Mouse (Mus musculus) cortical plate, adult 2 months (tissue): ENCODE data around the gene Rpp21. TPM values are rescaled to one million over a fixed set of nuclear protein-coding genes. Genes with fewer than 3 reads are reported as not detected.

Experiments
- H3K27ac ChIP-seq: fragments of 200-500 bp; 2 replicates; pipeline ENCODE4 v1.5.1; 2012; ENCODE audit warnings: low read length, control low read depth, inconsistent platforms; ENCODE audit not compliant: insufficient read depth
- H3K4me1 ChIP-seq: fragments of 200-500 bp; 2 replicates; pipeline ENCODE4 v1.6.1; 2011; ENCODE audit warnings: low read length; ENCODE audit not compliant: control insufficient read depth, insufficient read depth
- H3K4me3 ChIP-seq: fragments of 200-500 bp; 2 replicates; pipeline ENCODE4 v1.5.1; 2011; ENCODE audit warnings: mild to moderate bottlenecking, low read length, control low read depth; ENCODE audit not compliant: insufficient read depth
- CTCF ChIP-seq: fragments of 200-500 bp; IDR thresholded peaks from 2 replicates; pipeline ENCODE4 v1.5.1; 2011; ENCODE audit warnings: mild to moderate bottlenecking, control low read depth, low read length; ENCODE audit not compliant: insufficient read depth; ENCODE audit errors: extremely low read depth
- POLR2A ChIP-seq: fragments of 200-500 bp; IDR thresholded peaks from 2 replicates; pipeline ENCODE4 v1.6.1; 2011; ENCODE audit warnings: mild to moderate bottlenecking, low read length, control low read depth; ENCODE audit not compliant: insufficient read depth; ENCODE audit errors: extremely low read depth
- polyA plus RNA-seq: library from polyadenylated mRNA; depleted of rRNA; stranded (reverse); fragments of >200 nt; gene quantifications from 2 replicates; pipeline ENCODE4 v1.2.3, GENCODE M21; 2012; rRNA removed

The Rpp21 gene
- polyA plus RNA-seq, 1 experiment, result 60.0 TPM

GRCm38 (mm10) chr17:36206846-36207245 is 51.0 kb downstream of the Rpp21 start:
- Histone ChIP-seq H3K27ac (no peak overlapping the region), H3K4me1 (no peaks in the 10 kb centered on the region), H3K4me3 (no peak overlapping the region)
- no peak for TF ChIP-seq POLR2A
- no peak for TF ChIP-seq CTCF

GRCm38 (mm10) chr17:36205862-36206261 is 52.0 kb downstream of the Rpp21 start:
- no peaks in the 10 kb centered on the region for H3K4me1 ChIP-seq
- H3K27ac ChIP-seq, result no peak overlapping the region
- no peak for TF ChIP-seq POLR2A
- no peak for TF ChIP-seq CTCF
- peak overlapping the region; percentile 17; the same call in 1 of the 2 replicates for H3K4me3 ChIP-seq

Other genes with a start within 250 kb of the Rpp21 start
- 1.3 and 1.8 TPM in 2 replicates for gene H2-T24, start 237.5 kb downstream of the Rpp21 start, polyA plus RNA-seq
- 27.6 and 31.8 TPM in 2 replicates for gene H2-T23, start 225.2 kb downstream of the Rpp21 start, polyA plus RNA-seq
- 18.3 and 19.0 TPM in 2 replicates for gene H2-T22, start 215.3 kb downstream of the Rpp21 start, polyA plus RNA-seq
- not detected in 2 replicates for gene Gm6034, start 215.1 kb downstream of the Rpp21 start, polyA plus RNA-seq
- gene Gm11127, start 199.7 kb downstream of the Rpp21 start, polyA plus RNA-seq, result 0.23 and 0.35 TPM in 2 replicates
- not detected in 2 replicates for gene Gm19684, start 136.4 kb downstream of the Rpp21 start, polyA plus RNA-seq
- gene Gm7030, start 128.6 kb downstream of the Rpp21 start, polyA plus RNA-seq, result not detected in 2 replicates
- not detected in 2 replicates for gene Gm8909, start 89.5 kb downstream of the Rpp21 start, polyA plus RNA-seq
- not detected in 2 replicates for gene H2-T3, start 67.8 kb downstream of the Rpp21 start, polyA plus RNA-seq
- gene Trim39, start 14.2 kb upstream of the Rpp21 start, polyA plus RNA-seq, result 30.6 and 34.9 TPM in 2 replicates
- not detected in 2 replicates for gene H2-M10.2, start 28.4 kb upstream of the Rpp21 start, polyA plus RNA-seq
- not detected in 2 replicates for gene H2-M10.1, start 68.1 kb upstream of the Rpp21 start, polyA plus RNA-seq
- not detected in 2 replicates for gene H2-M10.3, start 110.3 kb upstream of the Rpp21 start, polyA plus RNA-seq
- gene H2-M10.4, start 204.3 kb upstream of the Rpp21 start, polyA plus RNA-seq, result not detected in 2 replicates